Mouse (Mus musculus): ENCODE measurements around the gene Ap5b1. TPM values are rescaled to one million over a fixed set of nuclear protein-coding genes. Genes with fewer than 3 reads are reported as not detected.

The Ap5b1 gene
- total RNA-seq, 2 experiments from 2014 or later: 4.0 to 4.3 TPM

DNA sequence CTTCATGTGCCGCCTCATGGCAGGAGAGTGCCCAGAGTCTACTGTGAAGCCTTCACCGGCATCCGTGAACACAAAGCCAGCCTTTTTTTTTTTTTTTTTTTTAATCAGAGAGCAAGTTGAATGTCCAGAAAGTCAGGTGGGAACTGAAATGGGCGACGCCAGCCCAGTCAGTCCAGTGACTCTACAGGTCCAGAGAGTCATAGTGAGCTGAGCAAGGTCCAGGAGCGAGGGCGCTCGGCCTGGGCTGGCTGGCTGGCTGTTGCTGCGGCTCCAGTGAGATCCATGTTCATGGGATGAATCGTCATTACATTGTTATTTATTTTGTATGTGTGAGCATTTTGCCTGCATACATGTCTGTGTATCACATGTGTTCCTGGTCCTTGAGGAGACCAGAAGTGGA, 5.0 kb upstream of the Ap5b1 start:
- no peak for ATAC-seq (replicated peaks; ENCODE audit: low FRiP score, low TSS enrichment, poor library complexity, severe bottlenecking)

DNA sequence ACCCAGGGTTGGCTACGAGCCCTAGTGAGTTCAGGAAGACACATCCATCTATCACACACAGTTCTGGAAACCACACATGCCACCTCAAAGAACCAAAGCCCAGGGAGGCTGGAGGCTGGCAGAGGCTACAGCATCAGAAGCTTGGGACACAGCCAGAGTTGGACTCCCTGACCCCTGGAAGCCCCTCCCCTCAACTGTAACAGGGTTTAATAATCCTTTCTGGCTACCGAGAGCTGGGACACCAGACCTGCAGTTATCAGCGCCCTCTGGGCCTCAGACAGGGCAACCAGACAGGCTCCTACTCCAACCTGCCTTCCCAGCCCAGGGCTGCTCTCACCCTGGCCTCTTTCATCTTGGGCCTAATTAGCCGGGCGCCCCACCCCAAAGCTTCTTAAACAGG, 1.5 kb upstream of the Ap5b1 start:
- ATAC-seq (replicated peaks; ENCODE audit: low FRiP score, low TSS enrichment, poor library complexity, severe bottlenecking): no peak

DNA sequence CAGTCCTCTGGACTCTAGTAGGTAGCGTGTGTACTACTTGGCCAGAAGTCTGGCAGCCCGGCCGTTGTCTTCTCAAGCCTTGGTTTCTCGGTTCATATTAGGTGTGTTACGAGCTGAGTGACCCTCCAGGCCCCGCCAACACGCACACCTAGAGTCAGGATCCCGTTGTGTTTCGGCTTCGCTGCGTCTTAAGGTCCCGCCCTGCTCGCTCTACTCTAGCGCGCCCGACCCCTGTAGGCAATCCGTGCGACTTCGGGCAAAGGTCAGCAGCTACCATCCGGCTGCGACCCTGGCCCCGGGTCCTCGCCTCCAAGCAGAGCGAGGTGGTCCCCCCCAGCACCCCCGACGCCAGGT, 668 bp upstream of the Ap5b1 start:
- ATAC-seq (replicated peaks; ENCODE audit: low FRiP score, low TSS enrichment, poor library complexity, severe bottlenecking): peak; percentile 39; the same call in 1 of the 2 replicates

DNA sequence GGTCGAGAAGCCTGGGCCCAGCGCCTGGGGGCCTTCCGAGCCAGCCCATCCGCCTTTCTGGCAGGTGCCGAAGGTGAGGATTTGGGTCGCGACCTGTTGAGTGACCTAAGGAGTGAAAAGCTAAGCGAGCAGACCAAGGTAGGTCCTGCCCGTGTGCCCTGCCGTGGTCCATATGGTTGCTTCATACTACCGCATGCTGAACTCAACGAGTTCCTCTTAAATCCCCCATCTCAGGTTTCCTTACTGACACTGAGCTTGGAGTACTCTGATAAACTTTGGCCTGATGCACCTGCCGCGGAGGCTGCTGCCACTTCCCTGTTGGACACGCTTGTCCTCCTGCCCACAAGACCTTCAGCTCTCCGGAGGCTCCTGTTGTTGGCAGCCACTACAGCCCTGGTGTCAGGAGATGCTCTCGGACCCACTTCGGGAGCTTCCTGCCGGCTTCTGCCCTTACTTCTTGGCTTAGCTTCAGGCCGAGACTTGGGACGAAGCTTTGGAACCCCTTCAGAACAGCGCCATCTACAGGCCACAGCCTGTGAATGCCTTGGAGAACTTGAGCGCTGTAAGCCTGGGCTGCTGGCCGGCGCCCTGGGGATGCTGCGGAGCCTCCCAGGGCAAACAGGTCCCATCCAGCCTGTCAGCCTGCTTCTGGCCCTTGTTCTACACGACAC, 780 bp downstream of the Ap5b1 start:
- peak; percentile 52 for ATAC-seq (replicated peaks; ENCODE audit: low FRiP score, low TSS enrichment, poor library complexity, severe bottlenecking)

DNA sequence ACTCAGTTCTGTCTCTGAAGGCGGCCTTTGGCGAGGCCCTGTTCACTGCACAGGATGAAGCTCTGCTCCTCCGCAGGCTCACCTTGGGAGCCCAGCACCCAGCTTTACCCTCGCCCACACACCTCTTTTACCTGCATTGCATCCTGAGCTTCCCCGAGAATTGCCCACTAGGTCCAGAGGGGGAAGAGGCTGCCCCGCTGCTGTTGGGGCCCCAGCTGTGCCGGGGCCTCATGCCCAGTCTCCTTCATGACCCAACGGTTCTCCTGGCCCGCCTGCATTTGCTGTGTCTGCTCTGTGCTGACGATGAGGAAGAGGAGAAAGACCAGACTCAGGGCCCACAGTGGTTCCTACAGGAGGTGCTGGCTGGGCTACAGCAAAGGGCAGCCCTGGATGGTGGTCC, 1.7 kb downstream of the Ap5b1 start:
- ATAC-seq (replicated peaks; ENCODE audit: low FRiP score, low TSS enrichment, poor library complexity, severe bottlenecking): no peak

DNA sequence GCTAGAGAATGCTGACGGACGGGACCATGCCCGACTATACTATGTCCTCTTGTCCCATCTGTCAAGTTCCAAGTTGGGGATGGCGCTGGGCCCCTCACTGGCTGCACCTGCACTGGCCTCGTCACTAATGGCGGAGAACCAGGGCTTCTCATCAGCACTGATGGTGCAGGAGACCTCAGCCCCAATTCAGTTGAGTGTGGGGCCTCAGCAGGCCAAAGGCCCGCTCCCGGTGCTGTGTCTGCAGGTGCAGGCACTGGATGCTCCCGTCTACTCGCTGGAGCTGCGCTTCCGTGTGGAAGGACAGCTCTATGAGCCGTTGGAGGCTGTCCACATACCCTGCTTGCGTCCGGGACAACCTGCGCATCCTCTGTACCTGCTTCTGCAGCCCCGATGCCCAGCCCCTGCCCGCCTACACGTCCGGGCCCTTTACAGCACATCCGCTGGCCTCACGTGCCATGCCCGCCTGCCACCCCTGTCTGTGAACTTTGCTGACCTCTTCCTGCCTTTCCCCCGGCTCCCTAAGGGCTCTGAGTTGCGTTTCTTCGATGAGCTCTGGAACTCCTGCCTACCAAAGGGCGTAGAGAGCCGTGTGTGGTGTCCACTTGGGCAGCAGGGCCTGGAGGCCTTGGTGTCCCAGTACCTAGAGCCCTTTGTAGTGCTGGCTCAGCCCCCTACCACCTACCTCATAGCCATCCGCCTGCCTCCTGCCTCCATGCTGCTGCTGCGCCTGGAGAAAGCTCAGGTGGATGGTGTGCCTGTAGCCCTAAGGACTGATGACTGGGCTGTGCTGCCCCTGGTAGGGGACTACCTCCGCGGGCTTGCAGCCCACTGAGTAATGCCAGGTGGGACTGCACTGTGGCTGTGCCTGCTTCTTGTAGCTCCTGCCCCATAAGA, 2.8 kb downstream of the Ap5b1 start:
- ATAC-seq (replicated peaks; ENCODE audit: low FRiP score, low TSS enrichment, poor library complexity, severe bottlenecking): no peak

DNA sequence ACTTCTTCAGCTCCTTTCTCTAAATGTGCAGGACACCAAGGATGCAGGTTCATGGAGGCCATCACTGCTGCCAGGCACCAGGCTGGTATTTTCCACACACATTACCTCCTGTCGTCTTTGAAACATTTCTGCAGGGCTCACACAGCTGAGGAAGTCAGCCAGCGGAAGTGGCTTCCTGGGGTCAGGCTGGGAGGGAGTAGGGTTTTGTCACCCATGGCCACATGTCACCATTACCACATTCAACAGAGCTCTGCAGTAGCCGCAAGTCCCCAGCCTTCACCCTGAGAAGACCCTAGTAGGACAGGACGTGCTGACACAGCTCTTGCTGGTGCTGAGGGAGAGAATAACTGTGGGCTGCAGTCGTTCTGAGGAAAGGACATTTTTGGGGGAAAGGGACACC, 4.0 kb downstream of the Ap5b1 start:
- ATAC-seq (replicated peaks; ENCODE audit: low FRiP score, low TSS enrichment, poor library complexity, severe bottlenecking): no peak

DNA sequence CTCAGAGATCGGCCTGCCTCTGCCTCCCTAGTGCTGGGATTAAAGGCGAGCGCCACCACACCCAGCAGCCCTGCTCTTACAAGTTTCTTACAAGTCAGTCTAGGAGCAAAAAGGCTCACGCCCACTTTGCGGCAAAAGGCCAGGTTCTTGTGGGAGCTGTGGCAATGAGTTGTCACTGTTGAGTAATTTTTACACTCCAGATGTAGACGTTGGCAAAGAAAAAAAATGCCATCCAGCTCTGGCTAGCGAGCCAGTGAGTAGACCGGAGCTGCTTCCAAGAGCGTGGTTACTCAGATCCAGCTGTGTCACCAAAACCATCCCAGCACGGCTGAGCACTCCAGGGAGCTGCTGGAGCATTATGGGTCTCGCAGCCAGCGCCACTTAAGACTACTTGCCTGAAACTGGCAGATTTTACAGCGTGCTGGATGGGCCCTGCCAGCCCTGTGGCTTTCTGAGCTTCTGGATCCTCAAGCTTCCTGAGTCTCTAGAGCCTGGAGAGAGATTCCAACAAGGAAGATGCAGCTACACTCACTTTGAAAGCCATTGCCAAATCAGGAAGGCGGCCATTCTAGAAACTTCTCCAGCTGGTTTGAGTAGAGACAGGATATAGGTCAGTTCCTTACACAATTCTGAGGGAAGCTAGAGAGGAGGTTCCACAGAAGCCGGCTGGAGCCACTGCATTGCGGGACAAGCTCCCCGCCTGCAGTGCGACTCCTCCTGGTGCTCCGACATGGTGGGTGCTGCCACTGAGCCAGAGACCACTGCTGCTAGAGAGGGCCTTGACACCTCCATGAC, 4.7 kb downstream of the Ap5b1 start:
- ATAC-seq (replicated peaks; ENCODE audit: low FRiP score, low TSS enrichment, poor library complexity, severe bottlenecking): no peak

DNA sequence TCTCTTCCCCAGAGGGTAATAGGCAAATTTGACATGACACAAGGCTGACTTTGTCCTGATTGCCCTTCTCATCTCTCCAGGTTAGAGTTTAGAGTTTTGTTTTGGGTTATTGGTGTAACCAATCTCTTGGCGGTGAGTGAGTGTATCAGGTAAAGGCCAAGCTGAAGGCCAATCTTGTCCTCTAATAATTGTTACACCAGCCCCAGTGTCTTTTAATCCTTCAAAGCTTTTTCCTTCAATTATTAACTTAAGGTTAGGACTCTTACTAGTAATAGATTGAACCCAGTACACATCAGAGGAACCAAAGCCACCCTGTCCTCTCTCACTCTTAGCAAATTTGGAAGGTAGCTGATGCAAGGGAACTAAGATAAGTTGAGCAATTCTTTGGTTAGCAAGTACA, 7.5 kb downstream of the Ap5b1 start:
- no peak for ATAC-seq (replicated peaks; ENCODE audit: low FRiP score, low TSS enrichment, poor library complexity, severe bottlenecking)

DNA sequence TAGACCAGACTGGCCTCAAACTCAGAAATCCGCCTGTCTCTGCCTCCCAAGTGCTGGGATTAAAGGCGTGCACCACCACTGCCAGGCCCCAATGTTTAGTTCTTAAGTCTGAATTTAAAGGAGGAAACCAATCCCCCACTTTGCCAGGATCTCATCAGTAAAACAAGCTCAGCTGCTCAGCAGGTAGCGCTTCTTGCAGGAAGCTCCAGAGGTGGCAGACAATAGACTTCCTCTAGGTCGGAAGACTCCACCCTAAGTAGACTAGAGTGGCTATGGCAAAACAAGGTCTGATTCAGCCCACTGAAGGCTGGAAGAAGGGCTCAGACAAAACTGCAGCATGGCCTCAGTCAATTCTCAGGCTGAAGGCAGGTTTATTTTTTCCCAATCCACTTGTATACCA, 12.1 kb downstream of the Ap5b1 start:
- no peak for ATAC-seq (replicated peaks; ENCODE audit: low FRiP score, low TSS enrichment, poor library complexity, severe bottlenecking)

DNA sequence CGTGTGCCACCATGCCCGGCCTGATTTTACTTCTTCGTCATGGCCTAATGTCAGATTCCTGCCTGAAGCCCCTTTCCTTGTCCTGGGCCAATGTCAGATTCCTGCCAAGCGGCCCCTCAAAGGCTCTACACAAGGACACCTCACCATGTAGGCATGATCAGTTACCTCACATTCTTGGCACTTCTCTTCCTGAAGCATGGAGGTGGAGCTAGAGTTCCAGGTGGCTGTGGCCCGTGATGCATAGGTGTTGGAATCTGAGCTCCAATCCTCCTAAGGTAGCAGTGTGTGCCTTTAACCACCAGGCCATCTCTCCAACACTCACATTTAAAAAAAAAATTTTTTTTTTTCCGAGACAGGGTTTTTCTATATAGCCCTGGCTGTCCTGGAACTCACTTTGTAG, 13.0 kb downstream of the Ap5b1 start:
- no peak for ATAC-seq (replicated peaks; ENCODE audit: low FRiP score, low TSS enrichment, poor library complexity, severe bottlenecking)

DNA sequence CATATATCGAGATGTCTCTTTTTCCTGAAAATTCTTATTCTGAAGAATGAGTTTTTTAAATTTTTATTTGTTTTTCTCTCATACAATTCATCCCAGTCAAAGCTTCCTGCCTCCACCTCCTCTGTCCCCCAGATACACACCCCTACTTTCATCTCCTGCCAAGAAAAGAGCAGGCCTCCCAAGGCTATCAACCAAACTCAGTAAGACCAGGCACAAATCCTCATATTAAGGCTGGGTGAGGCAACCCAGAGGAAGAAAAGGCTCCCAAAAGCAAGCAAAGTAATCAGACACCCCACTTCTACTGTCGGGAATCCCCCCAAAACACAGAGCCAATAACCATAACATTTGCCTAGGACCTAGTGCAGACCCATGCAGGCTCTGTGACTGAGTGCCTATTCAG, 14.2 kb downstream of the Ap5b1 start:
- no peak for ATAC-seq (replicated peaks; ENCODE audit: low FRiP score, low TSS enrichment, poor library complexity, severe bottlenecking)

DNA sequence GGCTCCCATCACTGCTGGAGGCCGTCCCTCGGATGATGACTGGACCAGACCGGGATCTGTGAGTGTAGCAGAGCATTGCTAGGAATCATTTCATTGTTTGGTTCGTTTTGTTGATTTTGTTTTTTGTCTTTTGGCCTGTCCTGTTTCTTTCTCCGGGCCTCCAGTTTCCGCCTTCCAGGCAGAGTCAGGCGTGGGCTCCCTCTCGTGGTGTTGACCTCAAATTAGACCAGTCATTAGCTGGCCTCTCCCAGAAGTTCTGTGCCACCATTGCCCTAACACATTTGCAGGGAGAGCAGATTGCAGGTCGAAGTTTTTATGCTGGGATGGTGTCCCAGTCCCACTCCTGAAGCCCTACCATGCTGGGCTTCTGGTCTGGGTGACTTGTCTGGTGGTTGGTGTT, 21.3 kb downstream of the Ap5b1 start:
- ATAC-seq (replicated peaks; ENCODE audit: low FRiP score, low TSS enrichment, poor library complexity, severe bottlenecking): no peak

DNA sequence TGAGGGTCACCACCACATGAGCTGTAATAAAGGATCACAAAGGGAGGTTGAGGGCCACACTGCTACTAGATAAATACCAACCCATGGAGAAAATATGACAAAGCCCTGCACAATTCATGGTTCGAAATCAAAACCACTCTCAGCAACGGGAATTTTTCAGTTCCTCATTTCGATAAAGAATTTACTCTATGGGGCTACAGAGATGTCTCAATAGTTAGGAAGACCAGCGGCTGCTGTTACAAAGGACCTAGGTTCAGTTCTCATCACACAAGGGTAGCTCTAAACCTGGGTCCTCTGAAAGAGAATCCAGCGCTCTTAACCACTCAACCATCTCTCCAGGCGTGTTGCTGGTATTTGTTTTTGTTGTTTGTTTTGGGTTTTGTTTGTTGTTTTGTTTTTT, 24.1 kb downstream of the Ap5b1 start:
- no peak for ATAC-seq (replicated peaks; ENCODE audit: low FRiP score, low TSS enrichment, poor library complexity, severe bottlenecking)

DNA sequence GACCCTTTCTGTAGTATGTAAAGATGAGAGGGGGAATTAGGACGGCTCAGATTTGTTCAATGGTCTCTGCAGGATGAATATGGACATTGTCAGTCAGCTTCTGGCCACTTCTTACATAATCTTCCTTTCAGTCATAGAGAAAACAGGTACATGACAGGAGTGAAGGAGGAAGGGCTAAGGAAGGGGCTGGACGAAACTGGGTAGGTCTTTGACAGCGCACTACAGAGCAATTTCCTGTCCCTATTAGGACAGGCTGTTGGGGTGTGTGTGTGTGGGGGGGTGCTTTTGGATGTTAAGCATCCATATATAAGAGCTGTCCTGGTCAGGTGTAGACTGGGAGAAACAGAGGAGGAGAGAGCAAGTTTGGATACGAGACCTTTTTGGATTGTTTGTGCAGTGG, 31.4 kb downstream of the Ap5b1 start:
- ATAC-seq (replicated peaks; ENCODE audit: low FRiP score, low TSS enrichment, poor library complexity, severe bottlenecking): no peak

DNA sequence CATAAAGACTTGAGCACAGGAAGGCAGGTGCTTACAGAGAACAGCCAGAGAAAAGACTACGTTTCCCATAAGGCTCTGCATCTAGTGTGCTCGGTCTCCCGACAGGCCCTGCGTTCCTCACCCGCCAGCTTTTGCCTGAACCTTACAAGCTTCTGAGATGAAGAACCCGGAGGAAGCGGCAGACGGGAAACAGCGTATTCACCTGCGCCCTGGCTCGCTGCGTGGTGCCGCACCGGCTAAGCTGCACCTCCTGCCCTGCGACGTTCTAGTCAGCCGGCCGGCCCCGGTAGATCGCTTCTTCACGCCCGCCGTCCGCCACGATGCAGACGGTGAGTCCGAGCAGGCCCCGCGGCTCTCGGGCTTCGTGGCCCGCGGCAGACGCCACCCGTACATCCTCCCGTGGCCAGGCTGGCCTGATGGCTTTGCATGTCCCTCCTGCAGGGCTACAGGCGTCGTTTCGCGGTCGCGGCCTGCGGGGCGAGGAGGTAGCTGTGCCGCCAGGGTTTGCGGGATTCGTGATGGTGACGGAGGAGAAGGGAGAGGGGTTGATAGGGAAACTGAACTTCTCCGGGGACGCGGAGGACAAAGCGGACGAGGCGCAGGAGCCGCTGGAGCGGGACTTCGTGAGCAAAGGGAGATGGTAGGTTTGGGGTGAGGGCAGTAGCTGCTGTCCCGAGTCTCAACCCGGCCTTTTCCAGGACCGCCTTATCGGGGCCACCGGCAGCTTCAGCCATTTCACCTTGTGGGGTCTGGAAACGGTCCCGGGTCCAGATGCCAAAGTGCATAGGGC, 34.1 kb downstream of the Ap5b1 start, which contains the start of gene Rnaseh2c:
Gene Rnaseh2c (plus strand): TSS at position 122 of the 790 bp plus-strand sequence.
- ATAC-seq (replicated peaks; ENCODE audit: low FRiP score, low TSS enrichment, poor library complexity, severe bottlenecking): peak; percentile 81

DNA sequence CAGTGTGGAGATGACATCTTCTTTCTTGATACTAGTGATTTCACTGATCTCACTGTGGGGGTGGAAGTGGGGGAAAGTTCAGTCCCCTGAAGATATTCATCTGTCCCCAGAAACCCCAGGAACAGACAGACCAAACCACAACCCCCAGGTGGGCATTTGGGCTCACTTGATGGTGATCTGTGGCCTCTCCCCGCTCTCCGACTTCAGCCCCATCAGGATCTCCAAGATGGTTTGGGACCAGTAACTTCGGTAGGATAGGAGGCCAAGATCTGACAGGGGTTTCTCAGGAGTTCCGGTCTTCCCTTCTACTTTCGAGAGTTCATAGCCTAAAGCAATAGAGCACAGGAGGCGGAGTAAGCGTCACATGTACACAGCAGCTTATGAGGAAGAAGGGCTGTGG, 35.8 kb downstream of the Ap5b1 start:
- ATAC-seq (replicated peaks; ENCODE audit: low FRiP score, low TSS enrichment, poor library complexity, severe bottlenecking): no peak

DNA sequence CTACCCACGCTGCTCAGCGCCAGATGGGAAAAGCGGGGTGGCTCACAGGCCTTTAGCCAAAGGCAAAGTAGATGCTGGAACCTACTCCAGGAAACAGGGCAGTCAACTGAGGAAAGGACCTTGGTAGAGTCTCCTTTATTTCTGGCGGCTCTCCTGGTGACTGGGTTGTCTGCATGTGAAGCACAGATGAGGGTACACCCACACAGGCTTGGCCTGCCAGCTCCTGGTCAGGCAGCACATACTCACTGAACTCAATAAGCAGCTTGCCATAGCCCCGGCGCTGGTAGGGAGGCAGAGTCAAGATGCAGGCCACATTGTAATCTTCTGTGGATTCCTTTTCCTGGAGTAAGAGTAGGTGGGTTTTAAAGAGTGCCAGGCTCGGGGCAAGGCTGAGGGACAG, 37.3 kb downstream of the Ap5b1 start:
- ATAC-seq (replicated peaks; ENCODE audit: low FRiP score, low TSS enrichment, poor library complexity, severe bottlenecking): no peak

DNA sequence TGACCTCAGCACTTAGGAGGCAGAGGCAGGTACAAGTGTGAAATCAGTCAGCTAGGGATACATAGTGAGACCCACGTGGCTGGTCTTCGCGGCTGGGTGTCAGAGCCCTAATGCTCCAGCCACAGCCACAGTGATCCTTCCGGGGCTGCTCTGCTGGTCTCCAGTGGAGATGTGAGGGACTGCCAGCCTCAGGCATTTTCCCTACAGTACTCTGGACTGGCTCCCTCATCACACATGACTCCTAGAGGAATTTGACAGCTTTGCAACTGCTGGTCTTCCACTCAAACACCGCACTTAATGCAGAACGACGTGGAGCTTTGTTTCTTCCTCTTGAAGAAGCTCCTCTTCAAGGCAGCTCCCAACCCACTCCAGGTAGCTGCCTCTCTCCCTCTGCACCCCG, 38.4 kb downstream of the Ap5b1 start:
- ATAC-seq (replicated peaks; ENCODE audit: low FRiP score, low TSS enrichment, poor library complexity, severe bottlenecking): no peak
